Mouse (Mus musculus) granulocyte monocyte progenitor cell, adult 5-6 weeks (primary cell): ENCODE data around the gene Hbb-bh2. TPM values are rescaled to one million over a fixed set of nuclear protein-coding genes. Genes with fewer than 3 reads are reported as not detected.
A peak's percentile ranks its signal among the peaks of the same experiment; 100 is the strongest.
"Not testable (repeated sequence)": the region's sequence is repeated elsewhere in the genome, so short reads cannot be mapped to it uniquely, and the experiment has no call there.

Experiments
- ATAC-seq: replicated peaks from 2 replicates; pipeline ENCODE4 v1.8.0; 2016; ENCODE audit warnings: mild to moderate bottlenecking, moderate TSS enrichment, inconsistent platforms; ENCODE audit not compliant: poor library complexity, severe bottlenecking
- total RNA-seq, 2 experiments: library from RNA; stranded (forward) in 1 of 2; stranded (reverse) in 1 of 2; fragments of 200-712, 200-1000 nt in 1 of 2; fragments of >200 nt in 1 of 2; fragmentation: Nextera tagmentation in 1 of 2; gene quantifications; 2 replicates each; pipeline ENCODE4 v1.2.3; 2014 to 2017

Hbb-bh2 gene
- total RNA-seq, 2 experiments from 2014 or later: not detected

DNA sequence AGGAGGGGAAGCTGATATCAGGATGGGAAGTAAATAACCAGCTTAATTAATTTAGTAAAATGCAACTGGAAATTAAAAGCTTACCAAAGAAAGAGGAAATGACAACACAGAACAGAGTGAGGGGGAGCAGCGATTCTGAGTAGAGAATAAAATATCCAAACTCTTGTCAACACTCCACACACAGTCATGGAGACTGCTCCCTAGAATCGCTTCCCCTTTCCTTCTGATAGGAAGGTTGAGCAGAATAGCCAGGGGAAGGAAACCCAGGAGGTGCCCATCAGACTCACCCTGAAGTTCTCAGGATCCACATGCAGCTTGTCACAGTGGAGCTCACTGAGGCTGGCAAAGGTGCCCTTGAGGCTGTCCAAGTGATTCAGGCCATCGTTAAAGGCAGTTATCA is 27.2 kb downstream of the Hbb-bh2 start:
- peak; percentile 90 for ATAC-seq

- peak; percentile 81 for ATAC-seq
Observed at GRCm38 (mm10) chr7:103812174-103812573, 28.1 kb downstream of the Hbb-bh2 start.

GRCm38 (mm10) chr7:103811223-103811845 is 29.0 kb downstream of the Hbb-bh2 start:
- no peak for ATAC-seq

GRCm38 (mm10) chr7:103810746-103811145 is 29.6 kb downstream of the Hbb-bh2 start:
- no peak for ATAC-seq

GRCm38 (mm10) chr7:103810296-103810695 is 30.0 kb downstream of the Hbb-bh2 start:
- ATAC-seq: no peak

GRCm38 (mm10) chr7:103809801-103810155 is 30.5 kb downstream of the Hbb-bh2 start:
- no peak for ATAC-seq

DNA sequence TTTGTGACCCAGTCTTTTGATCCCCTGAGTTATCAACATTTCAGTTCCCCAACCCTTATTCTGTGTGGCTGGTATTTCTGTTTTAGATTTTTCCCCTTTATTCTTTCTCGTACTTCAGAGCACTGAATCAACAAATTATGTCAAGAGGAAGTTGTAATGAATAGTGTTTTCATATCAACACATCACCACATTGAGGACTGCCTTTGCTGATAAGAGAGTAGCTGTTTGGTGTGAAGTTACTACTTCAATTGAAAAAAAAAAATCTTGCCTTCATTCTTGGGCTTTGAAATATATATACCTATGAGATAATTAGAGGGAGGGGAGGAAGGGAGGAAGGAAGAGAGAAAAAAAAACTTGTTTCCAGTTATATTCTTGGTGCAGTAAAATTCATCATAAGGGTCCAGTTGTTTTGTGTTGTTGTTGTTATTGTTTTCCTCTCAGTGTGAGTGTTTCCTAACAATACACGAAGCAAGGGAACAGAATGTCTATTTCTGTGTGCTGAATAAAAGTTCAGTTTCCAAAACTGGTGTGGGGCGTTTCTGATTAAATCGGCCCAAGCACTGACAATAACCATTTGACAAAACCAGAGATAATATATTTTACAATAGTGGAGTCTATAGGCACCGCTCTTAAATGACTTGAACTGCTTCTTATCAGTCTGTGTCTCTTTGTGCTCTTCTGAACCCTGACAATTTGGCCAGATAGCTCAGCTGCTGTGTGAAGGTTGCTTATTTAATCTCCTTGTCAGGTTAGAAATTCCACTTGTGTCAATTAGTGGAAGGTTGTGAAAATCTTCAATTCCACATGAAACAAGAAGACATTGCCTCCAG is 31.1 kb downstream of the Hbb-bh2 start:
- ATAC-seq: no peak

GRCm38 (mm10) chr7:103808120-103808519 is 32.2 kb downstream of the Hbb-bh2 start:
- ATAC-seq: not testable (repeated sequence)

GRCm38 (mm10) chr7:103806856-103807255 is 33.5 kb downstream of the Hbb-bh2 start:
- ATAC-seq: peak; percentile 82

GRCm38 (mm10) chr7:103792669-103793388 is 47.5 kb downstream of the Hbb-bh2 start:
- ATAC-seq: peak; percentile 83

DNA sequence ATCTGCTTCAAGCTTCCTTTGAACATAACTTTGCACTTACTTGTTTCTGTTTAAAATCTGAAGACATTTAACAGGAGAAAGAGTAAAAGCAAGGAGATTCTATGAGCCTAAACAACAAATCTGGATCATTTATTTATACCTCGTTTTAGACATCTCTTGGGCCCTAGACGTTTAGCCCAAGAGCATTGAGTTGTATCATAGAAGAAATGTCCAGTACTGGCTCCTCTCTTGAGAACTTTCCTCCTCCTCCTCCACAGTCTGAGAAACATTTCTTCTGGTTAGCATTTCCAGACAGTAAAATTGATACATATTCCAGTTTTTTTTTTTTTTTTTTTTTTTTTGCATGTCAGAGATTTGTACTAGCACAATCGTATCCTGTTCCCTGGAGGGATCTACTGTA is 48.6 kb downstream of the Hbb-bh2 start, which contains the start of gene Olfr67:
Gene Olfr67, minus strand, starts transcription at position 101 of the 400 bp plus-strand sequence.
- ATAC-seq: no peak

Other genes starting within 250 kb of the Hbb-bh2 start
Only the 30 nearest of the 32 such genes appear.
- gene Olfr620, start 228.0 kb downstream of the Hbb-bh2 start, total RNA-seq (2014; fragmentation: Nextera tagmentation): not detected in 2 replicates
- gene Olfr620, start 228.0 kb downstream of the Hbb-bh2 start, total RNA-seq (2017): not detected in 2 replicates
- gene Olfr622, start 197.8 kb downstream of the Hbb-bh2 start, total RNA-seq (2014; fragmentation: Nextera tagmentation): not detected in 2 replicates
- gene Olfr622, start 197.8 kb downstream of the Hbb-bh2 start, total RNA-seq (2017): not detected in 2 replicates
- gene Olfr623, start 176.8 kb downstream of the Hbb-bh2 start, total RNA-seq (2014; fragmentation: Nextera tagmentation): not detected in 2 replicates
- not detected in 2 replicates for gene Olfr623, start 176.8 kb downstream of the Hbb-bh2 start, total RNA-seq (2017)
- gene Olfr624, start 169.3 kb downstream of the Hbb-bh2 start, total RNA-seq (2014; fragmentation: Nextera tagmentation): not detected in 2 replicates
- gene Olfr624, start 169.3 kb downstream of the Hbb-bh2 start, total RNA-seq (2017): not detected in 2 replicates
- gene Olfr625-ps1, start 157.8 kb downstream of the Hbb-bh2 start, total RNA-seq (2014; fragmentation: Nextera tagmentation): not detected in 2 replicates
- gene Olfr625-ps1, start 157.8 kb downstream of the Hbb-bh2 start, total RNA-seq (2017): not detected in 2 replicates
- not detected in 2 replicates for gene Olfr243, start 125.8 kb downstream of the Hbb-bh2 start, total RNA-seq (2014; fragmentation: Nextera tagmentation)
- gene Olfr243, start 125.8 kb downstream of the Hbb-bh2 start, total RNA-seq (2017): not detected in 2 replicates
- gene Olfr628, start 110.1 kb downstream of the Hbb-bh2 start, total RNA-seq (2014; fragmentation: Nextera tagmentation): not detected in 2 replicates
- gene Olfr628, start 110.1 kb downstream of the Hbb-bh2 start, total RNA-seq (2017): not detected in 2 replicates
- gene Olfr629, start 95.6 kb downstream of the Hbb-bh2 start, total RNA-seq (2014; fragmentation: Nextera tagmentation): not detected in 2 replicates
- not detected in 2 replicates for gene Olfr629, start 95.6 kb downstream of the Hbb-bh2 start, total RNA-seq (2017)
- gene Olfr630, start 83.2 kb downstream of the Hbb-bh2 start, total RNA-seq (2014; fragmentation: Nextera tagmentation): not detected in 2 replicates
- not detected in 2 replicates for gene Olfr630, start 83.2 kb downstream of the Hbb-bh2 start, total RNA-seq (2017)
- gene Olfr69, start 68.9 kb downstream of the Hbb-bh2 start, total RNA-seq (2014; fragmentation: Nextera tagmentation): not detected in 2 replicates
- gene Olfr69, start 68.9 kb downstream of the Hbb-bh2 start, total RNA-seq (2017): not detected in 2 replicates
- gene Olfr68, start 60.8 kb downstream of the Hbb-bh2 start, total RNA-seq (2014; fragmentation: Nextera tagmentation): not detected in 2 replicates
- not detected in 2 replicates for gene Olfr68, start 60.8 kb downstream of the Hbb-bh2 start, total RNA-seq (2017)
- not detected in 2 replicates for gene Olfr67, start 48.7 kb downstream of the Hbb-bh2 start, total RNA-seq (2014; fragmentation: Nextera tagmentation)
- not detected in 2 replicates for gene Olfr67, start 48.7 kb downstream of the Hbb-bh2 start, total RNA-seq (2017)
- not detected in 2 replicates for gene Hbb-bt, start 26.5 kb downstream of the Hbb-bh2 start, total RNA-seq (2014; fragmentation: Nextera tagmentation)
- gene Hbb-bt, start 26.5 kb downstream of the Hbb-bh2 start, total RNA-seq (2017): not detected in 2 replicates
- gene Hbb-bs, start 12.4 kb downstream of the Hbb-bh2 start, total RNA-seq (2014; fragmentation: Nextera tagmentation): not detected in 2 replicates
- 1.6 and 5.2 TPM in 2 replicates for gene Hbb-bs, start 12.4 kb downstream of the Hbb-bh2 start, total RNA-seq (2017)
- not detected in 2 replicates for gene Hbb-bh1, start 2.6 kb upstream of the Hbb-bh2 start, total RNA-seq (2014; fragmentation: Nextera tagmentation)
- gene Hbb-bh1, start 2.6 kb upstream of the Hbb-bh2 start, total RNA-seq (2017): not detected in 2 replicates
- gene Hbb-y, start 12.7 kb upstream of the Hbb-bh2 start, total RNA-seq (2014; fragmentation: Nextera tagmentation): not detected in 2 replicates
- gene Hbb-y, start 12.7 kb upstream of the Hbb-bh2 start, total RNA-seq (2017): not detected in 2 replicates
- gene Olfr66, start 45.7 kb upstream of the Hbb-bh2 start, total RNA-seq (2014; fragmentation: Nextera tagmentation): not detected in 2 replicates
- gene Olfr66, start 45.7 kb upstream of the Hbb-bh2 start, total RNA-seq (2017): not detected in 2 replicates
- gene Olfr64, start 54.0 kb upstream of the Hbb-bh2 start, total RNA-seq (2014; fragmentation: Nextera tagmentation): not detected in 2 replicates
- gene Olfr64, start 54.0 kb upstream of the Hbb-bh2 start, total RNA-seq (2017): not detected in 2 replicates
- not detected in 2 replicates for gene Olfr65, start 63.0 kb upstream of the Hbb-bh2 start, total RNA-seq (2014; fragmentation: Nextera tagmentation)
- not detected in 2 replicates for gene Olfr65, start 63.0 kb upstream of the Hbb-bh2 start, total RNA-seq (2017)
- not detected in 2 replicates for gene Olfr631, start 88.3 kb upstream of the Hbb-bh2 start, total RNA-seq (2014; fragmentation: Nextera tagmentation)
- not detected in 2 replicates for gene Olfr631, start 88.3 kb upstream of the Hbb-bh2 start, total RNA-seq (2017)
- not detected in 2 replicates for gene Olfr632, start 93.8 kb upstream of the Hbb-bh2 start, total RNA-seq (2014; fragmentation: Nextera tagmentation)
- gene Olfr632, start 93.8 kb upstream of the Hbb-bh2 start, total RNA-seq (2017): not detected in 2 replicates
- gene Olfr633, start 103.9 kb upstream of the Hbb-bh2 start, total RNA-seq (2014; fragmentation: Nextera tagmentation): not detected in 2 replicates
- not detected in 2 replicates for gene Olfr633, start 103.9 kb upstream of the Hbb-bh2 start, total RNA-seq (2017)
- not detected in 2 replicates for gene Olfr635, start 130.6 kb upstream of the Hbb-bh2 start, total RNA-seq (2014; fragmentation: Nextera tagmentation)
- not detected in 2 replicates for gene Olfr635, start 130.6 kb upstream of the Hbb-bh2 start, total RNA-seq (2017)
- not detected in 2 replicates for gene Olfr638, start 158.2 kb upstream of the Hbb-bh2 start, total RNA-seq (2014; fragmentation: Nextera tagmentation)
- not detected in 2 replicates for gene Olfr638, start 158.2 kb upstream of the Hbb-bh2 start, total RNA-seq (2017)
- not detected in 2 replicates for gene Olfr639, start 176.8 kb upstream of the Hbb-bh2 start, total RNA-seq (2014; fragmentation: Nextera tagmentation)
- gene Olfr639, start 176.8 kb upstream of the Hbb-bh2 start, total RNA-seq (2017): not detected in 2 replicates
- not detected in 2 replicates for gene Olfr640, start 185.1 kb upstream of the Hbb-bh2 start, total RNA-seq (2014; fragmentation: Nextera tagmentation)
- not detected in 2 replicates for gene Olfr640, start 185.1 kb upstream of the Hbb-bh2 start, total RNA-seq (2017)
- gene Olfr641, start 194.9 kb upstream of the Hbb-bh2 start, total RNA-seq (2014; fragmentation: Nextera tagmentation): not detected in 2 replicates
- gene Olfr641, start 194.9 kb upstream of the Hbb-bh2 start, total RNA-seq (2017): not detected in 2 replicates
- gene Olfr642, start 212.1 kb upstream of the Hbb-bh2 start, total RNA-seq (2014; fragmentation: Nextera tagmentation): not detected in 2 replicates
- not detected in 2 replicates for gene Olfr642, start 212.1 kb upstream of the Hbb-bh2 start, total RNA-seq (2017)
- gene 4930516K23Rik, start 220.9 kb upstream of the Hbb-bh2 start, total RNA-seq (2014; fragmentation: Nextera tagmentation): not detected in 2 replicates
- not detected in 2 replicates for gene 4930516K23Rik, start 220.9 kb upstream of the Hbb-bh2 start, total RNA-seq (2017)
- not detected in 2 replicates for gene Olfr644, start 231.3 kb upstream of the Hbb-bh2 start, total RNA-seq (2014; fragmentation: Nextera tagmentation)
- not detected in 2 replicates for gene Olfr644, start 231.3 kb upstream of the Hbb-bh2 start, total RNA-seq (2017)